In genomic region chr2:132150926-132151325, GRCm38 (mm10) we compare ENCODE assay signal across 24 mouse cellular contexts. TPM values are rescaled to one million over a fixed set of nuclear protein-coding genes. Genes with fewer than 3 reads are reported as not detected.
A peak's percentile ranks its signal among the peaks of the same experiment; 100 is the strongest.
DNase-seq lines count a peak whose midpoint lies in the region; ATAC-seq and TF ChIP-seq lines count a peak whose summit lies in the region.
"Had no signal": no experiment of that assay in that cellular context is flagged by ENCODE, and none has a peak within 500 bp of the region (broad histone marks: within the 10 kb centered on the region; RNA-seq: fewer than 3 reads in every experiment).

No protein-coding gene starts in this region.

- 57% methylated on average over 1 of the region's 1 CpGs for WGBS in intestine, embryonic 16.5 days
- 58% methylated on average over 1 of the region's 1 CpGs for WGBS in heart, adult 2 months

- no peak for TF ChIP-seq CTCF in bone marrow macrophage, adult 2 months (IDR thresholded peaks at IDR 0.05; ENCODE audit: low read depth, low read length)
- no peak for TF ChIP-seq CTCF in heart, adult 2 months (IDR thresholded peaks at IDR 0.05)

- no peaks in the 10 kb centered on the region for H3K36me3 ChIP-seq in intestine, embryonic 16.5 days (ENCODE audit: control insufficient read depth, insufficient read depth, low read length)
- H3K36me3 ChIP-seq in heart, adult 2 months (ENCODE audit: control insufficient read depth, insufficient read depth, low read length), result peaks cover 2% of the 10 kb centered on the region; the same call in 1 of the 2 replicates
- H3K36me3 ChIP-seq: embryonic facial prominence, embryonic 10.5 days; embryonic facial prominence, embryonic 13.5 days; forebrain, embryonic 10.5 days; heart, embryonic 10.5 days; heart, embryonic 13.5 days; hindbrain, embryonic 12.5 days; hindbrain, embryonic 15.5 days had no signal

- peak overlapping the region; percentile 42 for H3K27ac ChIP-seq in bone marrow macrophage, adult 2 months (ENCODE audit: insufficient read depth, low read depth, low read length)
- H3K27ac ChIP-seq in intestine, embryonic 16.5 days (ENCODE audit: low read length), result no peak overlapping the region
- H3K27ac ChIP-seq in heart, adult 2 months, result no peak overlapping the region
- H3K27ac ChIP-seq: embryonic facial prominence, embryonic 10.5 days; embryonic facial prominence, embryonic 13.5 days; forebrain, embryonic 10.5 days; forebrain, embryonic 13.5 days; heart, embryonic 10.5 days; heart, embryonic 13.5 days; hindbrain, embryonic 12.5 days; hindbrain, embryonic 15.5 days had no signal

- peaks cover 30% of the 10 kb centered on the region for H3K4me1 ChIP-seq in bone marrow macrophage, adult 2 months (ENCODE audit: control insufficient read depth, insufficient read depth, low read length)
- H3K4me1 ChIP-seq in intestine, embryonic 16.5 days (ENCODE audit: control insufficient read depth, insufficient read depth, low read length), result no peaks in the 10 kb centered on the region
- peaks cover 7% of the 10 kb centered on the region for H3K4me1 ChIP-seq in heart, adult 2 months (ENCODE audit: control insufficient read depth, insufficient read depth, low read length)
- H3K4me1 ChIP-seq: embryonic facial prominence, embryonic 13.5 days; hindbrain, embryonic 12.5 days had no signal

- no peaks in the 10 kb centered on the region for H3K79me2 ChIP-seq in heart, adult 2 months (replicated peaks; ENCODE audit: control insufficient read depth, insufficient read depth, low read length)

- no peak for DNase-seq in heart, adult 2 months
- DNase-seq: adrenal gland, adult 8-10 months; adrenal gland, postnatal 25 days; cerebellum, adult 11 months; cerebellum, adult 2 months; cerebellum, adult 9-11 months; cerebellum, postnatal 25 days; embryo, embryonic 11 days had no signal

- peak; percentile 82 for ATAC-seq in granulocyte monocyte progenitor cell, adult 5-6 weeks (replicated peaks; ENCODE audit: poor library complexity, severe bottlenecking)
- ATAC-seq in megakaryocyte progenitor cell, adult 5-6 weeks (replicated peaks; ENCODE audit: poor library complexity), result peak; percentile 87
- no peak for ATAC-seq in intestine, embryonic 16.5 days
- no peak for ATAC-seq in cerebellum, adult (ENCODE audit: insufficient number of reproducible peaks, low FRiP score, low TSS enrichment)
- ATAC-seq: activated CD4-positive, CD25-positive, alpha-beta regulatory T cell, adult 4 months; forebrain, embryonic 13.5 days; forebrain, embryonic 16.5 days had no signal

- TF ChIP-seq POLR2A in bone marrow macrophage, adult 2 months (IDR thresholded peaks at IDR 0.05; ENCODE audit: borderline replicate concordance, low read depth, low read length), result no peak
- no peak for TF ChIP-seq POLR2A in heart, adult 2 months (IDR thresholded peaks at IDR 0.05; ENCODE audit: insufficient read depth, low read depth, low read length)

- no peak overlapping the region for H3K9ac ChIP-seq in intestine, embryonic 16.5 days (ENCODE audit: low read depth, low read length)
- H3K9ac ChIP-seq in heart, adult 2 months (ENCODE audit: low read depth, low read length), result no peak overlapping the region
- H3K9ac ChIP-seq: embryonic facial prominence, embryonic 13.5 days; forebrain, embryonic 13.5 days; heart, embryonic 13.5 days; hindbrain, embryonic 12.5 days; hindbrain, embryonic 15.5 days had no signal

- no peaks in the 10 kb centered on the region for H3K9me3 ChIP-seq in intestine, embryonic 16.5 days (ENCODE audit: control insufficient read depth, low read length)
- H3K9me3 ChIP-seq: embryonic facial prominence, embryonic 10.5 days; embryonic facial prominence, embryonic 13.5 days; forebrain, embryonic 10.5 days; forebrain, embryonic 13.5 days; heart, embryonic 10.5 days; heart, embryonic 13.5 days; hindbrain, embryonic 12.5 days; hindbrain, embryonic 15.5 days had no signal

- no peak overlapping the region for H3K4me2 ChIP-seq in intestine, embryonic 16.5 days (ENCODE audit: low read depth, low read length)
- H3K4me2 ChIP-seq: embryonic facial prominence, embryonic 13.5 days; forebrain, embryonic 13.5 days; heart, embryonic 13.5 days; hindbrain, embryonic 12.5 days; hindbrain, embryonic 15.5 days had no signal

- intact Hi-C loops in heart, adult 2 months (cut with DNase I), result no loop called here

- no peaks in the 10 kb centered on the region for H3K27me3 ChIP-seq in intestine, embryonic 16.5 days (replicated peaks; ENCODE audit: control insufficient read depth, insufficient read depth, low read length)
- H3K27me3 ChIP-seq in heart, adult 2 months (ENCODE audit: control insufficient read depth, insufficient read depth, low read length), result no peaks in the 10 kb centered on the region
- H3K27me3 ChIP-seq: hindbrain, embryonic 15.5 days had no signal

- no peak overlapping the region for H3K4me3 ChIP-seq in bone marrow macrophage, adult 2 months (ENCODE audit: insufficient read depth, low read length)
- no peak overlapping the region for H3K4me3 ChIP-seq in intestine, embryonic 16.5 days (ENCODE audit: low read length)
- H3K4me3 ChIP-seq in heart, adult 2 months, result no peak overlapping the region
- H3K4me3 ChIP-seq: embryonic facial prominence, embryonic 10.5 days; embryonic facial prominence, embryonic 13.5 days; forebrain, embryonic 10.5 days; forebrain, embryonic 13.5 days; gastrocnemius, adult 2 months; heart, embryonic 10.5 days; heart, embryonic 13.5 days; hindbrain, embryonic 12.5 days; hindbrain, embryonic 15.5 days had no signal

- TF ChIP-seq EP300 in heart, adult 2 months (IDR thresholded peaks at IDR 0.05; ENCODE audit: insufficient read depth, low read depth, low read length), result no peak

RNA-seq across cellular contexts. Expression of gene Slc23a2, which starts 6.0 kb away (rescaled TPM):
- 47.7 and 53.5 TPM in 2 replicates for polyA plus RNA-seq in bone marrow macrophage, adult 2 months (2012; ENCODE audit: insufficient read depth, insufficient read length, missing spikeins)
- 4.5 and 12.5 TPM in 2 replicates for total RNA-seq in granulocyte monocyte progenitor cell, adult 5-6 weeks (2014; fragmentation: Nextera tagmentation)
- 5.6 and 17.1 TPM in 2 replicates for total RNA-seq in granulocyte monocyte progenitor cell, adult 5-6 weeks (2017)
- total RNA-seq in megakaryocyte progenitor cell, adult 5-6 weeks (2015), result 5.4 and 6.7 TPM in 2 replicates
- total RNA-seq in megakaryocyte progenitor cell, adult 5-6 weeks (2017), result 7.4 and 25.7 TPM in 2 replicates
- polyA plus RNA-seq in intestine, embryonic 16.5 days (2015; fragmentation: Nextera tagmentation; extraction: Ambion mirVana), result 12.0 and 13.5 TPM in 2 replicates
- 10 to 100 TPM; 11.8 to 15.6 TPM for total RNA-seq in heart, adult 2 months (2021)
- 11.2 and 19.3 TPM in 2 replicates for polyA plus RNA-seq in heart, adult 2 months (2012; rRNA removed)

Comparison
In these comparisons a context has a peak if more than half of its experiments do, and no peak if none do; other contexts are left out.
1. ATAC-seq: peak in granulocyte monocyte progenitor cell, adult 5-6 weeks (single experiment) and megakaryocyte progenitor cell, adult 5-6 weeks (single experiment); none in intestine, embryonic 16.5 days (single experiment) and cerebellum, adult (single experiment).